Mouse (Mus musculus) urinary bladder, adult 18-20 months (tissue): ENCODE data around the gene Car6.

ENCODE experiments used
- DNase-seq, 2 experiments: peaks; one replicate each; pipeline ENCODE4 v3.0.0; 2022; ENCODE audit warnings: low spot score in 2 of 2, mixed read lengths in 2 of 2

Car6 gene

DNA sequence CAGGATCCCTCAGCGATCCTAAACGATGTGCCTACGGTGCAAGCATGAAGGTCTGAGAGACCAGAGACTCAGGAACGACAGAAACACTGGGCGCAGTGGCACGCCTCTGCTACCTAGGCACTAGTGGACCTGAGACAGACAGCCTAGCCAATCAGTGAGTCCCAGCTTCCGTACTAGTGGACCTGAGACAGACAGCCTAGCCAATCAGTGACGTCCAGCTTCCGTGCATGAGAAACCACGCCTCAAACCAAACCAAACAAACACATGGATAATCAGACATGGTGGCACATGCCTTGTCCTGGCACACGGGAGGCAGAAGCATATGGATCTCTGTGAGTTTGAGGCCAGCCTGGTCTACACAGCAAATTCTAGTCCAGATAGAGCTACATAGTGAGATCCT lies 12.9 kb downstream of the Car6 start:
- DNase-seq = no peak

DNA sequence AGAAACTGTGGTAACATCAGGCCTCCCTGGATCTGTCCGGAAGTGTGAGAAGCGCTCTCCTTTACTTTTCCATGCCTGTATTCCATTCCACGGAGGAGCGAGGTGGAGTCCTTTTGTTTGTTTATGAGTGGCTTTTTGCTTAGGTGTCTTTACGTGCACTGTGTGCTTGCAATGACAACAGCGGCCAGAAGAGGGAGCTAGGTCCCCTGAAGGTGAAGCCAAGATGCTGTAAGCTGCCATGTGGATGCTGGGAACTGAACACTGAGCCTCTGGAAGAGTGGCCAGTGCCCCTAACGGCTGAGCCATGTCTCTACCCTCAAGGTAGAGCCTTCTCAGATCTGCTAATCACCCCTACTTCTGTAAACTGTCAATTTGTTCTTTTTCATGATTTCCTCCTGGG lies 19.8 kb downstream of the Car6 start:
- DNase-seq = no peak

DNA sequence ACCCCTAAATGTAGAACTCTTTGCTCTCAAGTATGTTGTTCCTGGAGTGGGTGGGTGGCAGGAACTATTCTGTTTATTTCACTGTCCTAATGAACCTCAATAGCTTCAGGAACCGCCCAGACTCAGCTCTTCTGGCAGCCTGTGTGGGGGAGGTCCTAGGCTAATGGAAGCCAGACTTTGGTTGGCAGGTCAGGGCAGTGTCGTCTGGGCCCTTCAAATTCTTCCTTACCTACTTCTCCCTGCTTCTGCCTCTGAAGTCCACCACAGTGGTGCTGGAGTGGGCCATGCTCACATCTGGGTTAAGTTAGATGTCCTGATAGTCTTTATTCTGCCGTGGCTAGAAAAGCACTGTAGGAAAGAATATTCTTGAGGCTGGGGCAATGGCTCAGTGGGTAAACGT lies 23.0 kb downstream of the Car6 start:
- DNase-seq = no peak

DNA sequence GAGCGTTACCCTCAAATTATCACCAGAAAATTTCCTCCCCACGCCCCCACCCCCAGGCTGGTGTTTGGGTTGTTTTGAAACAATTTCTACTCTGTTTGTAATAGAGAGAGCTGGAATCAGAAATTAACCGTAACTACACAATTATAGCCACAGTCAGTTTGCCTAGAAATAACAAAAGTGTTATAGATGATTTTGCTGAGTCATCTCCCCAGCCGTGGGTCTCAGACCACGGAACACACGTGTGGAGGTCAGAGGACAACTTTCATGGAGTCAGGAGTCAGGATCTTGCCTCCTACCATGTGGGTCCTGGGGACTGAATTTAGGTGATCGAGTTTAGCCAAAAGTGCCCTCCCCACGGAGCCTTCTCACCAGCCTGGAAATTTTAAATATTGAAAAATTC lies 24.0 kb downstream of the Car6 start:
- no peak for DNase-seq

DNA sequence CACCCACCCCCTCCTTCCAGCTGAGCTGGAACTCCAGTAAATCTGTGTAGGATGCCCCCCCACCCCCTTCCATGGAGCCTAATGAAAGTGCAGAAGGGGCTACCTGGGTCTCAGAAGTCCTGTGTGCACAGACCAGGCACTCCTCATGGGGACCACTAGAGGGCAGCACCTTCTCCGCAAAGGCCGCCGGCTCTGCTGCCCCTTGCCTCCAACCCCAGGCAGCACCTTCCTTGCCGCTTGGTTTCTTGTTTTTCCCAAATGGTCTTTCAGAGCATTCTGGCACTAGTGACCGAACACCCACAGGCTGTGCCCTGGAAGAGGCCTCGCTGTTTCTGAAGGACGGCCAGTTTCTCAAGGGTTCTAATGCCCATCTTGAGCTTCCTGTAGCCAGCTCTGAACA lies 24.6 kb downstream of the Car6 start:
- DNase-seq = peak in 1 of 2 experiments; percentile 23

DNA sequence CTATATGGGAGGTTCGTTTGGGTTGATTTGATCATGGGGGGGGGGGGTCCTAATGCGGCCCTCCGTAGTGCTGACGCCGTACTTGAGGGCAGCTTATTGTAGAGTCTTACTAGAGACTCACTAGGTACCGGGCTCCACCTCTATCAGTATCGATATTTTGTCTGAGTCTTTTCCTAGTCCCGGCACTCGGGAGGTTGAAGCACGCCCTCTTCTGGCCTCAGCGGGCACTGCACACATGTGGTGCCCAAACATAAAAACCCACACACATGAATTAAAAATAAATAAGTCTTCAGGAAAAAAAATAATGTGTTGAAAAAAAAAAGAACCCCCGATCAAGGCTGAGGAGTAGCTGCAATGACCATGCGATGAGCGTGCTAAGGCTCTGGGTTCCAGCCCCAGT lies 27.1 kb downstream of the Car6 start:
- DNase-seq = no peak

DNA sequence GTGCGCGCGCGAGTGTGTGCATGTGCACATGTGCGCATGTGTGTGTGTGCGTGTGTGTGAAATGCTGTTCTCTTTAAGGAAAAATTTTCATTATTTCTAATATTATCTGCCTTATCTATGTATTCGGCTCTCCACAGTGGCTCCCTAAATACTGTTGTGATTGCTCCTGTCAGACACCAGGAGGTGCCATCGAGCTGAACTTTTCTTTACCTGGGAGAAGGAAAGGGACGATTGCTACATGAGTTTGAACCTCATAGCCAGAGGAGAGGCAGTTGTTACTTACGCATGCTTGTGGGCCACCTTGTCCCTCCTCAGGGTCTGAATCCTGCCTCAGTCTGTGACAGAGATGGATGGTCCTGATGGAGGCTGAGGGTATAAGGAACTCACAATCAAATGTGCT lies 27.9 kb downstream of the Car6 start:
- DNase-seq = peak; percentile 15 to 27

DNA sequence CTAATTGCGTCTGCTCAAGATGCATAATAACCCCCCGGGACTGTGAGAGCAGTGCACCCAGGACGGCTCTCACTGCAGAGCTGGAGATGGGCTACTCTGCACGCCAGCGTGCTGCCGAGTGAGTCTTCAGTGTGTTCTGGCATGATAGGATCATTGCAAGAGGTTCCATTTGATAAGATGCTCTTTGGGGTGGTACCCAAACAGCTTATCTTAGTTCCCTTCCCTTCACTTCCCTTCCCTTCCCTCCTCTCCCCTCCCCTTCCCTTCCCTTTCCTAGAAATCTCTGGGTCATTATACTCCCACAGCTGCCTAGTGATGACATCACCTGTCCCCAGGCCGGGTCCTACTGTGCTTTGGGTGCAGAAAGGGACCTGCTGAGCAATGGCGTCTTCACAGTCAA lies 29.0 kb downstream of the Car6 start:
- no peak for DNase-seq

DNA sequence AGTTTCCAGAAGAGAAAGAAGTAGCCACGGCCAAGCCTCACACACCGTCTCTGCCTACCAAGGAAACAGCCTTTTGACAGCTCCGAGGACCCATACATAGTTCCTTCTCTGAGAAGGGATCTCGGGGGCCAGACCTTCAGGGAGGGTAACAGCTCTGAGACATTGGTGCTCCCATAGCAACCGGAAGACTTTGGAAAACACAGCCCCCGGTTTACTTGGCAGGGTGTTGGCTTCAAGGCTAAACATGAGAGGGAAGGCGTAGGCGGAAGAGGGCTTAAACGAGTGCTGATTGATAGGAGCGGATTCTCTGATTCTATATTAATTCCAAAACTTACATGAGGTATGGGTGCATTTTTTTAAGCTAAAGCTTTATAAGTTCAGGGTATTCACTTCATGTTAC lies 32.7 kb downstream of the Car6 start:
- DNase-seq = no peak

DNA sequence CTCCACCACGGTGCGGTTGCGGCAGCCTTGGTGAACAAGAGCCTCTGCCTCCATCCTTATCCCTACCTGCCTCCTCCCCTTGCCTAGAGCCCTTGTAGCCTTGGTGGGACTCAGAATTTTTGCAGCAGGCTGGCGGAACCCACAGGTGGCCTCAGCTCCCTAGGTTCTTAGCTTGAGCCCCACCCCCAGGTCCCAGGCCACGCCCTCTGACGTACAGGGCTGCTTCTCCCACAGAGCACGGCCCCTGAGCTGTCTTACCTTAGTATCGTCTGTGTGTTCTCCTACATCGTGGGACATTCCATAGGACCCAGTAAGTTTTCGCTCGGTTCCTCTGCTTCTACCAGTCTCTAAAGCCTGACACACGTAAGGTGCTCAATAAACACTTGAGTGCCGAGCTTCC lies 36.3 kb downstream of the Car6 start:
- no peak for DNase-seq

DNA sequence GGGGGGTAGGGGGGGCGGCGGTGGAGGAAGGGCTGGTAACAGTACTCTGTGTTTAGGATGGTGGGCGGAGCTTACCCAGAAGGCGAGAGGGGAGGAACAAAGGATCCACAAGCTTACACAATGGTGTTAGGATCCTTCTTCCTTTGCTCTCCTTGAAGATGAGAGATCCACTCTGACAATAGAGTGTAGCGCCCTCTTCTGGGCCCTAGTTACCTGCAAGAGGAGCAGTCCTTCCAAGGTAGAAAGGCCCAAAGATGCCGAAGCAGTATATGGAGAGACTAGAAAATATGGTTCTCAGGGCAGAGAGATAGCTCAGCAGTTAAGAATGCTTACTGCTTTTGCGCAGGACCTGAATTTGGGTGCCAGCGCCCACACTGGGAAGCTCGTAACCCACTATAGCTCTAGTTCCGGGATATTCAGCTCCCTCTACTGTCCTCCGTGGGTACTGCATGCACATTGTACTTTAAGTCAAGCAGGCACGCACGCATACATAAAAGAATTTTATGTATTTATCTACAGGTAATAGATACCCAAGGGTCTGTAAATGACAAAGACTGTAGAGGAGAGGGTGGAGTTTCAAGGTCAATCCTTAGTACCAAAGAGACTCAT lies 38.5 kb downstream of the Car6 start:
- no peak for DNase-seq

DNA sequence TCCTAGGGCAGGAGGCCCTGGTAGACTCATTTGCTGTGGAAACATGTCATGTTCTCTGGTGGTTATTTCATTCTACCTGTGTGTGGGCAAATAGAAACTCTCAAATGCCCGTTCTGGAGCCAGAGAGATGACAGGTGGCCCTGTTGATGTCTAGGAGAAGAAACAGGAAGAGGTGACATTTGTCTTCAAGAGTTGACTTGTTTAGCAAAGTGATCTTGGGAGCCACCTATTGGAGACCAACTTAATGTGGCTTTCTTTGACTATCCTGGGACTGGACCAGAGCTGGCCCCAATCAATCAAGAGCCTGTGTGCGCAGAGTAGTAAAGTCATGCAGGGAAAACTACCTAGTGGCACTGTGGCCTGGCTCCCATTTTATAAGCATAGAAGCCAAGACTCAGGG lies 41.7 kb downstream of the Car6 start:
- no peak for DNase-seq

DNA sequence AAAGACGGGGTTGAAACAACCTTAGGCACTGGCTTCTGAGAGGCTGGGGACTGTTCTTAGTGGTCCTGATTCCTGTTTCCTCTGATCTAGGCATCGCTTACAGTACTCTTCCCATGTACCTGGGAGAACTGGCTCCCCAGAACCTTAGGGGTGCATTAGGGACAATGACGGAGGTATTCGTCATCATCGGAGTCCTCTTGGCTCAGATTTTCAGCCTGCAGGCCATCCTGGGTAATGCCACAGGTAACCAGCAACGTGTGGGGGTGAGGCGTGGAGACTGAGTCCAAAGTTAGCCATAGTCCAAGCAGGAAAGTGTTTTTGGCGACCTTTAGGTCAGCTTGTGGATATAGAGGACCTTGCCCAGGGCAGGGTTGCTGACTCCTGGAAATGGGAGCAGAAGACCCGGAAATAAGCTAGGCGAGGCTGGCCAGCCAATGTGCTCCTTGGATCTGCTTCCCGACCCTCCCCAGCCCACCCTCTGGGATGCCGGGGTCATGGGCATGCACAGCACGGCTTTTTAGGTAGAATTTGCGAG lies 43.7 kb downstream of the Car6 start:
- DNase-seq = no peak

DNA sequence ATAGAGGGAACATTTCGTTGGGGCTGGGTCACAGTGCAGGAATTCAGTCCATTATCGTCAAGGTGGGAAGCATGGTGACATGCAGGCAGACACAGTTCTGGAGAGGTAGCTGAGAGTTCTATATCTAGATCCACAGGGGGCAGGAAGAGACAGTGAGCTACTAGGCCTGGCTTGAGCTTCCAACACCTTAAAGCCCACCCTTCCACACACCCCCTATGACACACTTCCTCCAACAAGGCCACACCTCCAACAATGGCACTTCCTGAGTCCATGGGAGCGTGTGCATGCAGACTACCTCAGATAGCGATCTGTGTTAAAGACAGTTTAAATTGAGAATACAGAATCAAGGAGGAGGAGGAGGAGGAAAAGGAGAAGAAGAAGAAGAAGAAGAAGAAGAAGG lies 45.4 kb downstream of the Car6 start:
- DNase-seq = no peak

DNA sequence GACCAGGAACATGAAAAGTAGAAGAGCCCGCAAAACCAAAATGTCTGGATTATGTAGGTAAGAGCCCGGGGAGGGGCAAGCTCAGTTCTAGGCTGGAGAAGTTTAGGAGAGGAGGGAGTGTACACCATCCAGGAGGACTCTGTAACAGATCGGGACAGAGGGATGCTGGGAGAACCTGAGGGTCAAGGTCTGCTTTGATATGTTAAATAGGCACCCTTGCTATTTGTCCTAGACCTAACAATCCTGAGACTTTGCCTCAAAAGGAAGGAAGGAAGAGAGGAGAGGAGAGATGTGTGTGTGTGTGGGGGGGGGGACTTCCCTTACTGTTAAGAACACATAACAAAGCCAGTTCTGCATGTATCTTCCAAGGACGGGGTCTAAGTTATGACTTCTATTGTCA lies 45.8 kb downstream of the Car6 start:
- DNase-seq = no peak

DNA sequence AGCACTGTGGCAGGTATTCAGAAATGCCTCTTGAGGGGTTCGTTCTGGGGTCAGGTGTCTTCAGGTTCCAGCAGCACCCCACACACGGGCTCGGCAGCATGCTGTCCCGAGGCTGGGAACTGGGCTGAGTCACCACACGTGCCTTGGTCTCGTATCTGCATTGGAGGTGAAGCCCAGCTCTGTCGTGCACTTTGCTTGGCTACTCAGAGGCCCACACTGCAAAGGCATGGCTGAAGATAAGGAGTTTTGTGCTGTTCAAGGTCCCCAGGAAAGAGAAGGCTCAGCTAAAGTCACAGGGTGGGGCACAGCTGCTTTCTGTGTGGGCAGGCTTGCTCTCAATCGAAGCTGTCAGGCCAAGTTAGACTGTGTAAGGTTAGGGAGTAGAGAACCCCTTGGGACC lies 48.6 kb downstream of the Car6 start:
- DNase-seq = no peak

DNA sequence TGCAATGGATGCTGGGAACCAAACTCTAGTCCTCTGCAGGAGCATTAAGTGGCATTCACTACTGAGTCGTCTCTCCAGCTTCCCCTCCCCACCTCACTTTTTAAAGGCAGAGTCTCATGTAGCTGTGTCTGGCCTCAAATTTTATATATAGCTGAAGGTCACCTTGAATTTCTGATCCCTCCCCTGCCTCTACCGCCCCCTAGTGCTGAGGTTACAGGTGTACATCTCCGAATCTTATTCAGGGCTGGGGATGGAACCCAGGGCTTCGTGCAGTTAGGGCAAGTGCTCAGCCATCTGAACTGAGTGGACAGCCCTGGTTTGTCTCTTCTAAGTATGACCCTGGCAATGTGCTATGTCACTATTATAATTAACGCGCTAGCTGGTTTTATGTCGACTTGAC lies 50.1 kb downstream of the Car6 start:
- no peak for DNase-seq

DNA sequence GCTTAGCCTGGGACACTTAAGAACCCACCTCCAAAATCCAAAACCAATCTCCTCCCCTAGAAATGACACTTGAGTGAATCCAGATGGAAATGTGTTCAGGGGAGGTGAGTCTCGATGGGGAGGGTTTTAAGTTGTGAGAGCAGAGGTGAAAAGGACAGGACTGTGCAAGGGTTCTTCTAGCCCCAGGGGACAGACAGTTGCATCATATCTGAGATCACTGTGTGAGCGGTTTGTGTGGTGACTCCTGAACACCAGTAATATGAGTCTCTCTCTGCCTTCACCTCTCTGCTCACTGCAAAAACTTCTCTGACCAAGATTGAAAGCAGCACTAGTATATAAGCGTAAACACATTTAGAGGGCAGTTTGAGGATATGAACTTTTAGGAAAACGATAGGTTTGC lies 54.8 kb downstream of the Car6 start:
- no peak for DNase-seq

DNA sequence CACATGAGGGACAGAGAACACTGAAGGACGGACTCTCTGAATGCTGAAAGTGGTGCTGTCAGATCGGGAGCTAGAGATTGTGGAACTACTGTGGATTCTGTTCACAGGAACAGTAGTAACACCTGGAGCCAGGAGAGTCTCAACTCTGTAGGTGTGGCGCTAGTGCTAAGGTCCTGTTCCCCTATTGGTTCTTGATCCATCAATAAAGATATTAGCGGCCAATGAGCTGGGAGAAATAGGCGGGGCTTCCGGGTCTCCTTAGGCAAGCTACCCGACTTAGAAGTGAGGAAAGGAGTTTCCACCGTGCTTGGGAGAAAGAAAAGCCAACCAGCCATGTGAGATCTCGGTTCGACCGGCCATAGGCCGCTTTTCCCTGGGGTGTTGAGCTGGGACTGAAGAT lies 56.9 kb downstream of the Car6 start:
- no peak for DNase-seq

DNA sequence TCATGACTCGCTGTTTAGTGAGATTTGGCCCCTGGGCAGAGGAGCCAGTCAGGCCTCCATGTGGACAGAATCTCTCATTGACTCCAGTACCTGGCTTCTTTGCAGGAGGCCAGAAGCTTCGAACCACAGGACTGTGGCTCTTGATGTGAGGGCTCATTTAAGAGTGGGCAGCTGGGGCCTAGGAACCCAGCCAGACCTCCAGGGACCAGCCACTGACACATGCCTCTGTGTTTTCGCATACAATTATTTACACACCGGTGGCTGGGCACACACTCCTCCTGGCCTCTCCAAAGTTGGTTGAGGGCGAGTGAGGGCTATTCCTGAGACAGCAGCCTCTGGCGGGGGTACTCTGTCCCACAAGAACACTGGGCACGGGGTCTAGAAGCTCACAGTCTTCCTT lies 60.8 kb downstream of the Car6 start:
- no peak for DNase-seq

DNA sequence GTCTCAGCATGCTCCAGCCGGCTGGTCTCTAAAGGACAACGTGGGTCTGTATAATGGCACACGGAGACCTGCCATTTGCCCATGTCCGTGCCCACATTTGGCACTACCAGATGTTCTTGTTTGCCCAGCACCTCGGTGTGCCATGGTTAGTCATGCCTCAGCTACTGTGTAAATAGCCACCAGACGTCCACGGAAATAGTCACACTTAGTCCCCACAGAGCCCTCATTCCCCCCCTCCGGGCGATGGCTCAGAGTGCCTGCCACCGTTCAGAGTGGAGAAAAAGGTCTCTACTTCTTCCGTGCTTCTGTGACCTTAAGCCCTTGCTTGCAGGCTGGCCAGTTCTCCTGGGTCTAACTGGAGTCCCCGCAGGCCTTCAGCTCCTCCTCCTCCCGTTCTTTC lies 62.0 kb downstream of the Car6 start:
- no peak for DNase-seq

DNA sequence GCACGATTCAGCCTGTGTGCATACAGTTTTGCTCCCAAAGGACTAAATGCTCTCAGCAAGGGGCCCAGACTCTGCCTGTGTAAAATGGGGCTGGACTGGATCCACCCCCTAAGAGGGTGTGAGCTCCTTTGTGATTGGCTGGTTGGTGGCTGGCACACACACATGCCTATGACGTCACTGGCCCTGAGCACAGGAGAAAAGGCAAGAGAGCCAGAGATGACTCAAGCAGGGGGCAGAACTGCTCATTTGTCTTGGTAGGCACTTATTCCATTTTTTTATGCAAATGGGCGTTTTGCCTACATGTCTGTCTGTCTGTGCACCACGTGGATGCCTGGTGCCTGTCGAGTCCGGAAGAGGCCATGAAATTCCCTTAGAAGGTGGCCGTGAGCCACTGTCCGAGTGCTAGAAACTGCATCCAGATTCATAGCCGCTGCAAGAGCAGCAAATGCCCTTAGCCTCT lies 63.0 kb downstream of the Car6 start:
- peak in 1 of 2 experiments; percentile 29 for DNase-seq

DNA sequence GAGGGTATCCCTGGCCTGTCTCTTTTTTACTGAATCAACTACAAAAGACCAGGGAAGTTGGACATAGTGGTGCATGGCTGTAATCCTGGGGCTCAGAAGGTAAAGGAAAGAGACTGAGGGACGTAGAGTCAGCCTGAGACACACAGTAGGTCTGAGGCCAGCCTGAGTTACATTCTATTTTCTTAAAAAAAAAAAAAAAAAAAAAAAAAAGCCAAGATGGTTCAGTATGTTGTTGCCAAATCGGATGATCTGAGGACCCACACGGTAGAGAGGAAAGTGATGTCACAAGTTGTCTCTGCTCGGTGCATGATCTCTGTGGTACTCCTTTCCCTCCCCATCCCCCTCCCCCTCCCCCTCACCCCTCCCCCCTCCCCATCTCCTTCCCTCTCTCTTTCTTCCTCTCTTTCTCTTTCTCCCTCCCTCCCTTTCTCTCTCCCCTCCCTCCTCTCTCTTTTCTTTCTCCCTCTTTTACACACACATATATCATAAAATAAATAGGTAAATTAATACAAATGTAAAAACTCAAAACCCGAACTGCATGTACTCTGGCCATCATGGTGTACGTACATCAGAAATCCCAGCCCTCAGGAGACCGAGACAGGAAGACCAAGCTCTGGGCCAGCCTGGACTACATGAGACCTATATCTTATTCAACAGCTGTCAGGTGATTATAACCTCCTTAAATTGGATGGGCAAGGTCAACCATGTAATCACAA lies 63.6 kb downstream of the Car6 start:
- no peak for DNase-seq
